Mouse (Mus musculus) forebrain, embryonic 14.5 days (tissue): ENCODE measurements around the gene Pxdn. TPM values are rescaled to one million over a fixed set of nuclear protein-coding genes. Genes with fewer than 3 reads are reported as not detected.

ENCODE experiments used
- ATAC-seq: fragments of 200-750 bp; cut with Nextera tagmentation; 2 replicates; pipeline ENCODE4 v1.8.0; 2017; ENCODE audit warnings: mild to moderate bottlenecking, moderate library complexity
- DNase-seq: peaks from one replicate; pipeline ENCODE4 v3.0.0-alpha.2; 2015; ENCODE audit warnings: low spot score
- H3K27ac ChIP-seq: fragments of 300-500 bp; sonication (generic); 2 replicates; pipeline ENCODE4 v1.5.1; 2014; ENCODE audit warnings: low read depth, mild to moderate bottlenecking, control low read depth, low read length, moderate library complexity
- H3K27me3 ChIP-seq: fragments of 300-500 bp; sonication (generic); replicated peaks from 2 replicates; pipeline ENCODE4 v1.6.1; 2014; ENCODE audit warnings: low read length, control low read depth, mixed read lengths; ENCODE audit not compliant: control insufficient read depth, insufficient read depth
- H3K36me3 ChIP-seq: fragments of 300-500 bp; sonication (generic); 2 replicates; pipeline ENCODE4 v1.6.1; 2014; ENCODE audit warnings: low read length, control low read depth; ENCODE audit not compliant: control insufficient read depth, insufficient read depth
- H3K4me1 ChIP-seq: fragments of 300-500 bp; sonication (generic); 2 replicates; pipeline ENCODE4 v1.6.1; 2014; ENCODE audit warnings: antibody characterized with exemption, low read length, control low read depth; ENCODE audit not compliant: control insufficient read depth, insufficient read depth
- H3K4me2 ChIP-seq: fragments of 300-500 bp; sonication (generic); 2 replicates; pipeline ENCODE4 v1.6.1; 2014; ENCODE audit warnings: mild to moderate bottlenecking, control low read depth, low read length
- H3K4me3 ChIP-seq: fragments of 300-500 bp; sonication (generic); 2 replicates; pipeline ENCODE4 v1.5.1; 2014; ENCODE audit warnings: low read depth, low read length, control low read depth
- H3K9ac ChIP-seq: fragments of 300-500 bp; sonication (generic); 2 replicates; pipeline ENCODE4 v1.6.1; 2014; ENCODE audit warnings: mild to moderate bottlenecking, low read length, control low read depth, moderate library complexity
- H3K9me3 ChIP-seq: fragments of 300-500 bp; sonication (generic); replicated peaks from 2 replicates; pipeline ENCODE4 v1.6.1; 2016; ENCODE audit warnings: low read length, control low read depth, mixed read lengths; ENCODE audit not compliant: control insufficient read depth
- WGBS: fragments of 180-500 bp; shearing (Covaris S2); extraction: QIAGEN DNeasy Blood & Tissue Kit; methylation state at CpG from one replicate; pipeline ENCODE4 v1.1.7; 2014; 5-methylcytosine and 5-hydroxymethylcytosine counted together
- polyA plus RNA-seq: library from polyadenylated mRNA; unstranded; fragments of >200 nt; fragmentation: Nextera tagmentation; extraction: Ambion mirVana; gene quantifications from 2 replicates; pipeline ENCODE4 v1.2.1, GENCODE M21; 2014

Pxdn gene
- 31.2 and 41.4 TPM in 2 replicates for polyA plus RNA-seq

DNA sequence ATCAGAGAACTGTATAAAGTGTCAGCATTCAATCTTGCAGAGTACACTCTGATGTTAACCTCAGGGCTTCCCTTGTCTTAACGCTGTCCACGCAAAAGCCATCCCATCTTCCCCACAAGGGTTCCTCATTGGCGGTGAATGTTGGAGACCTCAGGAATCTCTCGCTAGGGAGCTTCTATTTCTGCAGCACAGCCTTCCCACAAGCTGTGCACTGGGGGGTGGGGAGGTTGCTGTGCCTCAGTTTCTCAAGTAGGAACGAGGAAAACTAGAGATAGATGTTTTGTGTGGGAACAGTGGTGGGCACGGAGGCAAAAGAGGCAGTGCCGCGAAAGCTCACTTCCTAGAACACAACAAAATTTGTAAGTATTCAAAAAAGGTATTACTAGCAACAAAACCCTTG is at the start of gene Pxdn:
Gene Pxdn (plus strand): TSS at position 301 of the 400 bp plus-strand sequence.
- no peaks in the 10 kb centered on the region for H3K36me3 ChIP-seq
- peak within 1 kb of the TSS; percentile 85 for H3K4me2 ChIP-seq
- no peak for DNase-seq
- WGBS: 35% methylated on average over 8 of the region's 8 CpGs
- peaks cover 22% of the 10 kb centered on the region for H3K4me1 ChIP-seq
- no peaks in the 10 kb centered on the region for H3K9me3 ChIP-seq
- H3K4me3 ChIP-seq: peak within 1 kb of the TSS; percentile 79
- no peaks in the 10 kb centered on the region for H3K27me3 ChIP-seq
- peak within 1 kb of the TSS; percentile 94 for H3K27ac ChIP-seq
- peak within 1 kb of the TSS; percentile 98 for H3K9ac ChIP-seq
- no peak for ATAC-seq

DNA sequence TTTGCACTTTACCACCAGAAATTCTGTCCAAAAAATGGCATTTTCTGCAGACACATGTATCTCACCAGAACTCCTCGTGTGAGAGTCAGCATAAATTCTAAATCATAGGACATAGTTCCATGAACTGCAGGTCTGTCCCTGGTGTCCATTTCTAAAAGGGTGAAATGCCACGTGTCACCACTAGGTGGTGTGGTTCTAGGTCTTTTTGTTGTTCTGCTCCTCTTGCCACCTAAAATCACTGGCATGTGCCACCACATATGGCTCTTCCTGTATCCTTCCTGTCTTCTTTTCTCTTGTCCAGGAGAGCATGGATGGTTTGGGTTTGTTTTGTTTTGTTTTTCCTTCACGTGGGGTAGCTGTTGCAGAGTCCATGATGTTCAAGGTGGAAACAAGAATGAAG is 42.7 kb upstream of the Pxdn start:
- peak; percentile 50 for DNase-seq
- H3K4me3 ChIP-seq: no peak overlapping the region
- H3K4me1 ChIP-seq: no peaks in the 10 kb centered on the region
- H3K9me3 ChIP-seq: no peaks in the 10 kb centered on the region
- no peak overlapping the region for H3K27ac ChIP-seq
- peaks cover 41% of the 10 kb centered on the region for H3K36me3 ChIP-seq
- H3K4me2 ChIP-seq: no peak overlapping the region
- H3K27me3 ChIP-seq: no peaks in the 10 kb centered on the region
- no peak for ATAC-seq
- 27% methylated on average over 3 of the region's 3 CpGs for WGBS
- H3K9ac ChIP-seq: no peak overlapping the region

DNA sequence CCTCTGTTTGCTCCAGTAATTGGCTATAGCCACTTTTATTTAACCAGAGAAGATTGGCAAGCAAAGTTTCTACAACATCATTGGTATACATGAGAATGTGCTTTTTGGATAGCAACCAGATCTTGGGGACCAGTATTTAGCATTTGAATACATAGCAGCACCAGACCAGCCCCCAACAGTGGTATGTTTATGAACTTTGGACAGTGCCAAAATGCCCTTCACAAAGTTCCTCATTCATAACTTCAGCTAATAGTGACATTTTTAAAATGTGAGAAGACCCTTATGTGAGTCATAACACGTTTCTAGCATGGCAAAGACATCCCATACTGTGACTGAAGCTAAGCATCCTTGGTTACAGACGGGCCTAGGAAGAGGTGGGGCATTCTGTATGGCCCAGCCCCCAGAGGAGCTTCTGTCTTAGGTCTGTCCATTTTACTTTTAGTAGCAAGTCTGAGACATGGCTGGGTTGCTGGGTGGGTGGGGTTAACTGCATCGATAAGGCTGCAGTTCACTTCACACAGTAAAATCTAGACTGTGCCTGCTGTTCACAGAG is 39.8 kb upstream of the Pxdn start:
- Histone ChIP-seq H3K9ac (no peak overlapping the region), H3K9me3 (no peaks in the 10 kb centered on the region), H3K4me2 (no peak overlapping the region), H3K4me1 (no peaks in the 10 kb centered on the region), H3K27me3 (no peaks in the 10 kb centered on the region), H3K27ac (no peak overlapping the region), H3K4me3 (no peak overlapping the region), H3K36me3 (peaks cover 34% of the 10 kb centered on the region)
- ATAC-seq: no peak
- WGBS: 76% methylated on average over 3 of the region's 3 CpGs
- DNase-seq: no peak

DNA sequence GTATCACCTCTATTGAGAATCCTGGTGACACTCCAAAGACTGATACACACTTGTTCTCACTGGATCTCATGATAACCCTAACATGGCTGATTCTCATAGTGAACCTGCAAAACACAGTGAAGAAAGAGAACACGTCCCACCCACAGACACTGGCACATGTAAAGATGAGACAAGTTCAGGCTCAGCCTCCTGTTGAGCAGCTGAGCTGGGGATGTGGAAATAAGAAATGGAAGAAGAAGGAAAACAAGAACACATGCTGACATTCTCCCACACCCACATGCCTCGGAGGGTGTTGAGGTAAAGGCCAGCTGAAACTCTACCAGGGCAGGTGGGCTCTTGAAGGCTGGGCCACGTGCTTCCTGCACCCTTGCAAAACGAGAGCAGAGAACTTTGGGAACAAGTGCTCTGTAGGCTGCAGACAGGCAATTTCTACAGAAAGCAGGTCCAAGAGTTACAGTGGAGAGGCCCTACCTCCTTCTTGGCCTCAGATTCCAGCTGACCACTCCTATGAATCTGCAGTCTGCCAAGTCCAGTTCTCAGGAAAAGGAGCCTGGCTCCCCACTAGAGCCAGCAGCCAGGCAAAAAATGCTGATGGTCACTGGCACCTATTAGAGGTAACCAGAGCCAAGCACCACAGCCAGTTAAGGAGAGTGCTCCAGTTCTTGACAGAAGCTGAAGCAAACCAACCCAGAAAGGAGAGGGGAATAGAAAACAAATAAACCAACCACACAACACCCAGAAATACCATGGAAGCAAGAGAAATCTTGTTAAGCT is 33.1 kb upstream of the Pxdn start:
- no peak for ATAC-seq
- Histone ChIP-seq H3K27me3 (no peaks in the 10 kb centered on the region), H3K27ac (no peak overlapping the region), H3K9ac (no peak overlapping the region), H3K9me3 (no peaks in the 10 kb centered on the region), H3K4me2 (no peak overlapping the region), H3K4me1 (no peaks in the 10 kb centered on the region), H3K36me3 (peaks cover 3% of the 10 kb centered on the region; the same call in 1 of the 2 replicates), H3K4me3 (no peak overlapping the region)
- no peak for DNase-seq
- 82% methylated on average over 4 of the region's 4 CpGs for WGBS

DNA sequence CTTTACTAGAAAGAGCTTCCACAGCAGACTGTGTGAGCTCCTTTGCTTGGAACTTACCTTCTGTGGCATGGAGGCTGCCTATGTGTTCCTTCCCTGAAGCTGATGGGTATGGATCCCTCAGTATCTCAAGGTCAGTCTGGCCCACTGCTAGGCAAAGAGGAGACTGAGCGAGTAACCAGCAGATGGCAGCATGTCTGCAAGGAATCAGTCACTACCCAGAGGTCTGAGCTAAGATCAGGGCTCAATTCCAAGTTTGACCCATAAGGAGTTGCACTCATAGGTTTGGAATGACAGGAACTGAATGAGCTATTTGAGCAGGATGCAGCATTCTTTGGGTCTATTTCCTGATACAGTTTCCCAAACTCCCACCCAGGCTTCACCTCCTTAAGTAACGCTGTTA is 30.4 kb upstream of the Pxdn start:
- no peak overlapping the region for H3K27ac ChIP-seq
- peaks cover 15% of the 10 kb centered on the region for H3K36me3 ChIP-seq
- no peaks in the 10 kb centered on the region for H3K4me1 ChIP-seq
- no peaks in the 10 kb centered on the region for H3K27me3 ChIP-seq
- ATAC-seq (peak; percentile 62; the same call in 1 of the 2 replicates), DNase-seq (peak; percentile 75)
- no peaks in the 10 kb centered on the region for H3K9me3 ChIP-seq
- H3K4me2 ChIP-seq: no peak overlapping the region
- 46% methylated on average over 2 of the region's 2 CpGs for WGBS
- no peak overlapping the region for H3K9ac ChIP-seq
- no peak overlapping the region for H3K4me3 ChIP-seq

DNA sequence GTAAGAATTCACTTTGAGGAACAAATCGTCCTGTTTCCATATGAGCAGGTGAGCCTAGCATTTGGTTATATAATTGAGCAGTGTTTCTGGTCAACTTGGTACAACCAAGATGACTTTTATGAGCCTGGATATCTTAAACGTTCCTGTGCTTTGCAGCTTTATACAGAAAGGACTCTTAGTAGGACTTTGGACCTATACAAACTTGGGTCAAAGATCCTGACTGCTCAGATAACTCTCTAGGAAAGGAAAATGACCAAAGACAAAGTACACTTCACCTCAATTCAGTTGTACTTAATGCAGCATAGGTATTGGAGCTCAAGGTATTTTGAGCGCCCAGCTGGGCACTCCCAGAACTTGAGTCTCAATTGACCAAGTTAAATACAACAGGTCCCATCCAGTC is 21.3 kb upstream of the Pxdn start:
- no peak overlapping the region for H3K4me3 ChIP-seq
- H3K27me3 ChIP-seq: no peaks in the 10 kb centered on the region
- no peak overlapping the region for H3K27ac ChIP-seq
- peaks cover 73% of the 10 kb centered on the region for H3K36me3 ChIP-seq
- no peak for ATAC-seq
- no peaks in the 10 kb centered on the region for H3K9me3 ChIP-seq
- WGBS: 86% methylated on average over 3 of the region's 3 CpGs
- no peak overlapping the region for H3K4me2 ChIP-seq
- no peaks in the 10 kb centered on the region for H3K4me1 ChIP-seq
- DNase-seq: no peak
- H3K9ac ChIP-seq: no peak overlapping the region

DNA sequence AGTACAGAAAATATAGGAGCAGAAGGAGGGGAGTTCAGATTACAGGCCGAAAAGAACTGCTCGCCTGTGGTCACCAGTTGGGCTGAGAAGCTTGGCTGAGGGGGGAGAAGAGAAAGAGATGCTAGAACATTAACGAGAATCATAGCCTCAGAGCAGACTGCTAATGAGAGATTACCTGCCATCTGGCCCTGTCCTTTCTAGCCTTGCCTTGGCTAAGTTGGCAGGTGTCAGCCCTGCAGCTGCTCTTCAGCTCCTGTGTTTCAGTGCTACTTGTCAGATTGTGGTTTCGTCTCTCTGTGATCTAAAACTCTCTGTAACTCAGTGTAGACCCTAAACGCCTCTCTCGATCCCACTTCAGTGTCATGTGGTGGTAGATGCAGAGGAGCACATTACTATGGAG is 20.6 kb upstream of the Pxdn start:
- Histone ChIP-seq H3K4me1 (no peaks in the 10 kb centered on the region), H3K4me3 (no peak overlapping the region), H3K27me3 (no peaks in the 10 kb centered on the region), H3K27ac (no peak overlapping the region), H3K36me3 (peaks cover 67% of the 10 kb centered on the region), H3K4me2 (no peak overlapping the region), H3K9ac (no peak overlapping the region), H3K9me3 (no peaks in the 10 kb centered on the region)
- no peak for ATAC-seq
- DNase-seq: peak; percentile 20
- WGBS: 71% methylated on average over 6 of the region's 6 CpGs

DNA sequence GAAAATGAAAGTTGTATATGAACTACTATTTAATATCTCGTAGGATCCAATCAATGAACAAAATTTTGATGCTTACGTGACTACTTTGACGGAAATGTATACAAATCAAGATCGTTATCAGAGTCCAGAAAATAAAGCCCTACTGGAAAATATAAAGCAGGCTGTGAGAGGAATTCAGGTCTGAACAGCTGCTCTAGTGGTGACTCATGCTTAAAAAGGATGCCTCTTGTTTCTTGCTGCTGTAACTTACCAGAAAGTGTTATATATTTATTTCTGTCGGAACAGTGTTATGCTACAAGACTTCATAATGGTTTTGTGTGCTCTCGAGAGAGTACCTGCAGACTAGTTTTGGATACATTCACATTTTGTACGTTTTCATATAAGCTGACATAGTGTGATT is 17.1 kb upstream of the Pxdn start:
- no peak overlapping the region for H3K4me3 ChIP-seq
- ATAC-seq (no peak), DNase-seq (no peak)
- H3K4me1 ChIP-seq: no peaks in the 10 kb centered on the region
- peaks cover 43% of the 10 kb centered on the region for H3K36me3 ChIP-seq
- WGBS: 80% methylated on average over 7 of the region's 7 CpGs
- no peak overlapping the region for H3K4me2 ChIP-seq
- H3K27ac ChIP-seq: no peak overlapping the region
- H3K9ac ChIP-seq: no peak overlapping the region
- H3K27me3 ChIP-seq: no peaks in the 10 kb centered on the region
- no peaks in the 10 kb centered on the region for H3K9me3 ChIP-seq

DNA sequence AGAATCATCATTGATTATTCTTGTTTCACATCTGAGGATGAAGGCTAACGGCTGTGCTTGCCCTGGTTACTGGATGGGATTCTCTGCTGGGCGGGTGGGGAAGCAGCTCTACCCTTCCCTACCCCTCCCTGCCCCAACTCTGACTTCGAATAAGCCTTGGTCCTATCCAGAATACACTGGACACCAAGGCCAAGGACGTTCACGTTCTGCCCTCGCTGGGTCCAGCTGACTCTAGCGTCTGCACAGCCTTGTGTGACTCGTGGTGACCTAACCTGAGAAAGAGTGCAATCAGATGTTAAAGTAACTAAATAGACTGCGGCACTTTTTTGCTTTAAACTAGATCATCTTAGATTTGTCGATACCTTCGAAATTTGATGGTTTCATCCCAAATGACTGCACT is 15.9 kb upstream of the Pxdn start:
- ATAC-seq (no peak), DNase-seq (no peak)
- H3K4me1 ChIP-seq: no peaks in the 10 kb centered on the region
- no peak overlapping the region for H3K4me2 ChIP-seq
- H3K9me3 ChIP-seq: no peaks in the 10 kb centered on the region
- H3K36me3 ChIP-seq: peaks cover 35% of the 10 kb centered on the region
- no peak overlapping the region for H3K9ac ChIP-seq
- no peak overlapping the region for H3K4me3 ChIP-seq
- H3K27ac ChIP-seq: no peak overlapping the region
- 81% methylated on average over 11 of the region's 11 CpGs for WGBS
- no peaks in the 10 kb centered on the region for H3K27me3 ChIP-seq
